ENCODE assay signal across 9 mouse cellular contexts in genomic region chr19:55895807-55896420, GRCm38 (mm10).
DNase-seq lines count a peak whose midpoint lies in the region; ATAC-seq and TF ChIP-seq lines count a peak whose summit lies in the region.
"Had no signal": no experiment of that assay in that cellular context is flagged by ENCODE, and none has a peak within 500 bp of the region (broad histone marks: within the 10 kb centered on the region; RNA-seq: fewer than 3 reads in every experiment).

No protein-coding gene starts in this region.

- DNase-seq in heart, postnatal 10 days = no peak
- DNase-seq in R1 (ENCODE audit: low read depth, low spot score) = peak; percentile 77
- peak; percentile 46 for DNase-seq in hindbrain, embryonic 11.5 days (ENCODE audit: low spot score)
- DNase-seq in liver, postnatal 0 days = no peak
- no peak for DNase-seq in adrenal gland, adult 18-20 months (ENCODE audit: low spot score in 2 of 2)
- DNase-seq in cerebellum, adult 11 months = no peak

- H3K27ac ChIP-seq in heart, embryonic 13.5 days (replicated peaks) = no peak overlapping the region
- H3K27ac ChIP-seq in hindbrain, embryonic 11.5 days (ENCODE audit: low read depth, low read length) = no peak overlapping the region
- no peak overlapping the region for H3K27ac ChIP-seq in liver, postnatal 0 days (ENCODE audit: low read depth)

- intact Hi-C loops in heart, postnatal 10 days (cut with DNase I) = loop anchor here (5.0 to 10.0 kb wide), 4 partner anchors 154 to 561 kb away; partner anchors contain the start of gene Tcf7l2

- ATAC-seq in heart, embryonic 13.5 days (ENCODE audit: extremely low read depth, insufficient number of reproducible peaks, low FRiP score, low TSS enrichment) = no peak
- no peak for ATAC-seq in hindbrain, embryonic 11.5 days (ENCODE audit: low FRiP score)
- ATAC-seq in liver, postnatal 0 days = no peak
- ATAC-seq in inflammation-experienced regulatory T-cells, adult 6 months = no peak

- H3K36me3 ChIP-seq in heart, embryonic 13.5 days = no peaks in the 10 kb centered on the region
- H3K36me3 ChIP-seq in hindbrain, embryonic 11.5 days (ENCODE audit: control insufficient read depth, insufficient read depth, low read length) = no peaks in the 10 kb centered on the region
- H3K36me3 ChIP-seq in liver, postnatal 0 days (replicated peaks; ENCODE audit: insufficient read depth, low read length) = no peaks in the 10 kb centered on the region

- TF ChIP-seq EP300 in liver, postnatal 0 days (IDR thresholded peaks at IDR 0.05; ENCODE audit: low read depth) = no peak

- H3K4me2 ChIP-seq in heart, embryonic 13.5 days = peak overlapping the region; percentile 77
- peak overlapping the region; percentile 46 for H3K4me2 ChIP-seq in hindbrain, embryonic 11.5 days (replicated peaks; ENCODE audit: low read depth, low read length)
- peak overlapping the region; percentile 56 for H3K4me2 ChIP-seq in liver, postnatal 0 days (ENCODE audit: low read depth, low read length)

- WGBS in heart, embryonic 13.5 days = 35% methylated on average over 4 of the region's 4 CpGs
- 8% methylated on average over 4 of the region's 4 CpGs for WGBS in hindbrain, embryonic 11.5 days
- whole genome bisulfite sequencing in liver, postnatal 0 days (ENCODE audit: insufficient replicate concordance) = 43% methylated on average over 4 of the region's 4 CpGs

- peak overlapping the region; percentile 52 for H3K4me3 ChIP-seq in heart, embryonic 13.5 days
- peak overlapping the region; percentile 17; the same call in 1 of the 2 replicates for H3K4me3 ChIP-seq in hindbrain, embryonic 11.5 days (ENCODE audit: low read depth, low read length)
- H3K4me3 ChIP-seq in liver, postnatal 0 days (ENCODE audit: low read depth, low read length) = peak overlapping the region; percentile 27; the same call in 1 of the 2 replicates

- no peaks in the 10 kb centered on the region for H3K9me3 ChIP-seq in heart, embryonic 13.5 days
- no peaks in the 10 kb centered on the region for H3K9me3 ChIP-seq in hindbrain, embryonic 11.5 days (ENCODE audit: control insufficient read depth, low read length)
- no peaks in the 10 kb centered on the region for H3K9me3 ChIP-seq in liver, postnatal 0 days (ENCODE audit: low read length)
- H3K9me3 ChIP-seq: megakaryocyte, embryonic 14.5 days had no signal

- H3K27me3 ChIP-seq in heart, embryonic 13.5 days (replicated peaks) = 0 out of 2 replicates have a peak, but pooled peaks cover 3% of the 10 kb centered on the region
- peaks cover 14% of the 10 kb centered on the region; the same call in 1 of the 2 replicates for H3K27me3 ChIP-seq in hindbrain, embryonic 11.5 days (ENCODE audit: control insufficient read depth, insufficient read depth, low read length)
- peaks cover 6% of the 10 kb centered on the region; the same call in 1 of the 2 replicates for H3K27me3 ChIP-seq in liver, postnatal 0 days (ENCODE audit: insufficient read depth, low read length)

- no peak for TF ChIP-seq CTCF in liver, postnatal 0 days (IDR thresholded peaks at IDR 0.05; ENCODE audit: low read depth)

- peaks cover 46% of the 10 kb centered on the region for H3K4me1 ChIP-seq in heart, embryonic 13.5 days
- H3K4me1 ChIP-seq in hindbrain, embryonic 11.5 days (replicated peaks; ENCODE audit: control insufficient read depth, insufficient read depth, low read length) = peaks cover 6% of the 10 kb centered on the region
- peaks cover 9% of the 10 kb centered on the region for H3K4me1 ChIP-seq in liver, postnatal 0 days (ENCODE audit: insufficient read depth)

- peak overlapping the region; percentile 65 for H3K9ac ChIP-seq in heart, embryonic 13.5 days
- H3K9ac ChIP-seq in hindbrain, embryonic 11.5 days (ENCODE audit: low read depth, low read length) = no peak overlapping the region
- no peak overlapping the region for H3K9ac ChIP-seq in liver, postnatal 0 days (replicated peaks)

Comparison
In these comparisons a context has a peak if more than half of its experiments do, and no peak if none do; other contexts are left out.
1. DNase-seq: peak in R1 (single experiment) and hindbrain, embryonic 11.5 days (single experiment); none in heart, postnatal 10 days (0 of 2), liver, postnatal 0 days (single experiment), adrenal gland, adult 18-20 months (0 of 2) and cerebellum, adult 11 months (single experiment).
2. Peak in every context shown above with its lines, with median percentiles within 50 percentile points of each other: H3K4me2 ChIP-seq and H3K4me3 ChIP-seq.